Mouse (Mus musculus) ES-E14 (cell line): ENCODE data around the gene Ccdc181. TPM values are rescaled to one million over a fixed set of nuclear protein-coding genes. Genes with fewer than 3 reads are reported as not detected.
A peak's percentile ranks its signal among the peaks of the same experiment; 100 is the strongest.

Source experiments
- DNase-seq: peaks from one replicate; pipeline ENCODE4 v3.0.0-alpha.2; 2013; ENCODE audit warnings: low read depth, low spot score
- H3K27ac ChIP-seq: 2 replicates; pipeline ENCODE4 v1.5.1; 2012; ENCODE audit warnings: low read depth, mild to moderate bottlenecking, low read length, moderate library complexity, mixed read lengths; ENCODE audit not compliant: poor library complexity, insufficient read depth, severe bottlenecking
- H3K36me3 ChIP-seq: 2 replicates; pipeline ENCODE4 v1.6.1; 2012; ENCODE audit warnings: mild to moderate bottlenecking, low read length, moderate library complexity, mixed read lengths; ENCODE audit not compliant: control insufficient read depth, poor library complexity, insufficient read depth, severe bottlenecking
- H3K4me1 ChIP-seq, 2 experiments: fragments of 150-350 bp in 1 of 2; sonication (generic) in 1 of 2; 2 replicates each; pipeline ENCODE4 v1.6.1; 2012; ENCODE audit warnings: low read length in 2 of 2, mild to moderate bottlenecking in 1 of 2, mixed read lengths in 1 of 2; ENCODE audit not compliant: control insufficient read depth in 2 of 2, insufficient read depth in 2 of 2, poor library complexity in 1 of 2
- H3K4me3 ChIP-seq, 2 experiments: fragments of 150-350 bp in 1 of 2; sonication (generic) in 1 of 2; 2 replicates each; pipeline ENCODE4 v1.5.1; 2012; ENCODE audit warnings: low read length in 2 of 2, low read depth in 1 of 2, mild to moderate bottlenecking in 1 of 2, mixed read lengths in 1 of 2; ENCODE audit not compliant: insufficient read depth in 1 of 2, poor library complexity in 1 of 2, severe bottlenecking in 1 of 2
- H3K9ac ChIP-seq: 2 replicates; pipeline ENCODE4 v1.6.1; 2012; ENCODE audit warnings: low read depth, mild to moderate bottlenecking, low read length, mixed read lengths; ENCODE audit not compliant: poor library complexity, insufficient read depth, severe bottlenecking
- H3K9me3 ChIP-seq: fragments of 150-350 bp; sonication (generic); 2 replicates; pipeline ENCODE4 v1.6.1; 2012; ENCODE audit warnings: low read depth, mild to moderate bottlenecking, low read length; ENCODE audit not compliant: control insufficient read depth, insufficient read depth
- CHD2 ChIP-seq: IDR thresholded peaks from 2 replicates; pipeline ENCODE4 v1.6.1; 2014; ENCODE audit warnings: mild to moderate bottlenecking, low read depth, low read length, inconsistent platforms
- HCFC1 ChIP-seq: IDR thresholded peaks from 2 replicates; pipeline ENCODE4 v1.6.1; 2012; ENCODE audit warnings: low read length, inconsistent platforms, borderline replicate concordance; ENCODE audit not compliant: insufficient read depth
- MAFK ChIP-seq: IDR thresholded peaks from 2 replicates; pipeline ENCODE4 v1.6.1; 2014; ENCODE audit warnings: mild to moderate bottlenecking, low read depth, low read length, inconsistent platforms; ENCODE audit not compliant: insufficient read depth
- ZC3H11A ChIP-seq: IDR thresholded peaks from 2 replicates; pipeline ENCODE4 v1.6.1; 2012; ENCODE audit warnings: low read depth, mild to moderate bottlenecking, inconsistent platforms, low read length, borderline replicate concordance
- ZNF384 ChIP-seq: IDR thresholded peaks from 2 replicates; pipeline ENCODE4 v1.6.1; 2012; ENCODE audit warnings: low read depth, low read length, inconsistent platforms
- in situ Hi-C, 2 experiments: fragments of 600-800 bp; cut with MboI; formaldehyde crosslinking; loops; one replicate each; pipeline ENCODE4 v1.15.1; 2025; ENCODE audit warnings: low sequenced_read_pairs in 2 of 2, inconsistent platforms in 1 of 2; ENCODE audit not compliant: unreplicated experiment in 2 of 2
- total RNA-seq: library from RNA; depleted of rRNA; stranded (reverse); fragments of 300-350 nt; gene quantifications from 2 replicates; pipeline ENCODE4 v1.2.3, GENCODE M21; 2012; rRNA removed

The Ccdc181 gene
- total RNA-seq, 1 experiment, result 4.1 TPM

DNA sequence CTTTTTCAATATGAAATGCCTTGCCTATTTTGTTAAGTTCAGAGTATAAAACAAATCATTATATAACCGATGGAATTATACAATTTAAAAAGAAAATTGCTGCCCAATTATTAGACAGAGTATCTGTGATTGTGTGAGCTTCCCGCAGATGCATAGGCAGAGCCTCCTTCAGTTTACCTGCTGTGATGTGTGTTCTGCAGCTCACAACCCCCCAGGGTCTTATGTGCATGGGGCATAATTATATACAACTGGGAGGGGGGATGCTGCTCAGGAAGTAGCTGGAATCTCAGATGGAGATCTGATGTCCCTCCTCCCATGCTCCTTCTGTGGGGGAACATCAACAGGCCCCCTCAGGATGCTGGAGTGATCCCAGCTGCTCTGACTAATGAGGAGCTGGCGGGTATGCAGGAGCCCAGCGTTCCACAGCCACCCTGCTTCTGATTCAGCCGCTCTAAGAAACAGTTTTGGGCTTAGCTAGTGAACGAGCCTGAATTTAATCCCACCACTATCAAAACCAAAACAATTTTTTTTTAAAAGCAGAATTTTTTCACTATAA is 51.3 kb downstream of the Ccdc181 start:
- in situ Hi-C loops, result no loop called here
- H3K9ac ChIP-seq, result no peak overlapping the region
- H3K4me1 ChIP-seq, result 0 out of 4 replicates have a peak, but pooled peaks cover 0 to 2% of the 10 kb centered on the region in 2 experiments
- H3K9me3 ChIP-seq, result no peaks in the 10 kb centered on the region
- TF ChIP-seq HCFC1 (no peak), CHD2 (no peak), MAFK (no peak), ZNF384 (no peak), ZC3H11A (no peak)
- no peak overlapping the region for H3K27ac ChIP-seq
- no peak for DNase-seq
- H3K4me3 ChIP-seq, result no peak overlapping the region
- peaks cover 2% of the 10 kb centered on the region; the same call in 1 of the 2 replicates for H3K36me3 ChIP-seq

DNA sequence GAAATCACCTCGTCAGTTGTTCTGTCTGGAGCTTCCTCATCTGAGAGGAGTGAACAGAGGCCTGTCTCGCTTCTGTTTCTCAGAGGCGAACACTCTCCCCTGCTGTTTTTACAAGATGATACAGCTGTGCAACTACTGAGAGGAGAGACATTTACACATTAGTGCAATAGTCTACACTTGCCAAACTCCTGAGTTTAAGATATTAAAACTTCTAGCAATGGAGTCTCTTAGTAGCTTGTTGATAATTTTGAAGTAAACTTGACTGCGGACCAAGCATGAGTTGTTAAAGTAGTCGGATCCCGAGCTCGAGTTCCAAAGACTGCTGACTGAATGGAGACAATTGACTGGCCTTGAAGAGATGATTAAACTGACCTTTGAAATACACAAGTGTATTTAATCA is 52.4 kb downstream of the Ccdc181 start:
- in situ Hi-C loops, result no loop called here
- Histone ChIP-seq H3K9ac (no peak overlapping the region), H3K4me3 (no peak overlapping the region), H3K4me1 (0 out of 4 replicates have a peak, but pooled peaks cover 0 to 2% of the 10 kb centered on the region in 2 experiments), H3K36me3 (peaks cover 2% of the 10 kb centered on the region; the same call in 1 of the 2 replicates), H3K9me3 (no peaks in the 10 kb centered on the region), H3K27ac (no peak overlapping the region)
- no peak for DNase-seq
- TF ChIP-seq CHD2 (no peak), HCFC1 (no peak), ZNF384 (no peak), ZC3H11A (no peak), MAFK (no peak)

DNA sequence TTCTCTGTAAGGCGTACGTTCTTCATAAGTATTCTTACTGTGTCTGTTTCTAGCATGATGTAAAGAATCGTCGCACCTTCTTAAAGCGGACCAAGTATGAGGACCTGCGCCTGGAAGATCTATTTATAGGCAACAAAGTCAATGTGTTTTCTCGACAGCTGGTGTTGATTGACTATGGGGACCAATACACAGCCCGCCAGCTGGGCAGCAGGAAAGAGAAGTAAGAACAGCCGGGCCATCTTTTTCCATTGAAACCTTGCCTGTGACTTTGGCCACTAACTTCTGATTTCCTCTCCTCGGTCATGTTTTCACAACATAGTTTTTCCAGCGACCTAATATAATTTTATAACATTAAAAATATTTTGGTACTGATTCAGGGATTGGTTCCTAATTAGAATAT is 57.2 kb downstream of the Ccdc181 start:
- H3K27ac ChIP-seq, result no peak overlapping the region
- H3K4me3 ChIP-seq, result no peak overlapping the region
- no peak for TF ChIP-seq ZNF384
- peaks cover 2% of the 10 kb centered on the region; the same call in 1 of the 2 replicates for H3K36me3 ChIP-seq
- DNase-seq, result no peak
- H3K9me3 ChIP-seq, result no peaks in the 10 kb centered on the region
- in situ Hi-C loops, result no loop called here
- no peak overlapping the region for H3K9ac ChIP-seq
- no peaks in the 10 kb centered on the region for H3K4me1 ChIP-seq

DNA sequence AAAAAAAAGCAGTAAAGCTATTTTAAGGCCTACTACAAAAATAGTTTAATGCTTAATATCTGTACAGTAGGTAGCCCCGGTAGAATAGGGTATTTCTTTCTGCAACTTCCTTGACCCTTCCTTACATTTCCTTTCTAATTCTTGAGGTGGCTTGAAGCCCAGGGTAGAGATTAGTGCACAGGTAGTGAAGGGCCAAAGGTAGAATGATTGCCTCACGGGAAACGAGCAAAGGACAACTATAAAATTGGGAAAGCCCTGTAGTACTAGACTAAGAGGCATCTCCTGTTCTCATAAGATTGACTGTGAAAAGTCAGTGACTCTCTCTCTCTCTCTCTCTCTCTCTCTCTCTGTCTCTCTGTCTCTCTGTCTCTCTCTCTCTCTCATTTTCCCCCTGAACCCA is 60.0 kb downstream of the Ccdc181 start:
- no peak for DNase-seq
- TF ChIP-seq HCFC1 (no peak), ZNF384 (no peak), ZC3H11A (no peak), CHD2 (no peak)
- no peak overlapping the region for H3K4me3 ChIP-seq
- in situ Hi-C loops, result no loop called here
- H3K9me3 ChIP-seq, result no peaks in the 10 kb centered on the region
- peaks cover 2% of the 10 kb centered on the region; the same call in 1 of the 2 replicates for H3K36me3 ChIP-seq
- H3K4me1 ChIP-seq, result no peaks in the 10 kb centered on the region
- H3K9ac ChIP-seq, result no peak overlapping the region
- H3K27ac ChIP-seq, result no peak overlapping the region

DNA sequence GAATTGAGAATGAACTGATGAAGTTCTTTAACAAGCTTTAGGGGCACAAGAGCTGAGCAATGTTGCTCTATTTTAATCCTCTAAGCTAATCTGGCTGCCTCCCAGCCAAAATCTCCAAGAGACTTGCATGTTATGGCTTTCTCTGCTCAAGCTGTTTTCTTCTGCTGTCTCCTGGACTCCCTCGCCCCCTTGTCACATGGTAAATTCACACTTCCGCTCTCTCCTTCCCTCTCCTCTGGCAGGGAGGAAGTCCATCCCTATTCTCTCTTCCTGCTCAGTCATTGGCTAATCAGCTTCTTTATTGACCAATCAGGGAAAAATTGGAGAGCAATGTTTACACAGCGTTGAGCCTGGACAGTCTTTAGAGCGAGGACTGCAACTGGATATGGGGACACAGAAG is 60.5 kb downstream of the Ccdc181 start:
- Histone ChIP-seq H3K4me1 (no peaks in the 10 kb centered on the region), H3K9me3 (no peaks in the 10 kb centered on the region), H3K36me3 (peaks cover under 1% of the 10 kb centered on the region; the same call in 1 of the 2 replicates), H3K27ac (no peak overlapping the region), H3K4me3 (no peak overlapping the region), H3K9ac (no peak overlapping the region)
- peak; percentile 24 for DNase-seq
- TF ChIP-seq MAFK, result no peak
- no peak for TF ChIP-seq ZC3H11A
- TF ChIP-seq HCFC1, result no peak
- no peak for TF ChIP-seq ZNF384
- TF ChIP-seq CHD2, result no peak
- in situ Hi-C loops, result no loop called here

Other genes with a start within 250 kb of the Ccdc181 start
- not detected in 2 replicates for gene Sele, start 227.4 kb upstream of the Ccdc181 start, total RNA-seq
- gene Sell, start 213.6 kb upstream of the Ccdc181 start, total RNA-seq, result 0.09 TPM in 1 of 2 replicates, not detected in the other
- 0.21 and 0.22 TPM in 2 replicates for gene Selp, start 160.3 kb upstream of the Ccdc181 start, total RNA-seq
- gene F5, start 123.7 kb upstream of the Ccdc181 start, total RNA-seq, result 0.76 and 1.3 TPM in 2 replicates
- 93.3 and 151 TPM in 2 replicates for gene Slc19a2, start 26.5 kb upstream of the Ccdc181 start, total RNA-seq
- 28.3 and 32.8 TPM in 2 replicates for gene Nme7, start 28.5 kb downstream of the Ccdc181 start, total RNA-seq
- 16.5 and 21.2 TPM in 2 replicates for gene Blzf1, start 31.9 kb downstream of the Ccdc181 start, total RNA-seq
- gene Atp1b1, start 182.8 kb downstream of the Ccdc181 start, total RNA-seq, result 58.3 and 79.1 TPM in 2 replicates